Mouse (Mus musculus) subcutaneous adipose tissue, adult 2 months (tissue): ENCODE measurements around the gene Kcnk6. TPM values are rescaled to one million over a fixed set of nuclear protein-coding genes. Genes with fewer than 3 reads are reported as not detected.

Experiments used
- polyA plus RNA-seq: library from polyadenylated mRNA; depleted of rRNA; stranded (reverse); fragments of >200 nt; gene quantifications from 2 replicates; pipeline ENCODE4 v1.2.3, GENCODE M21; 2012; ENCODE audit warnings: low replicate concordance; rRNA removed

Gene Kcnk6
- polyA plus RNA-seq, result 14.0 and 21.7 TPM in 2 replicates

DNA sequence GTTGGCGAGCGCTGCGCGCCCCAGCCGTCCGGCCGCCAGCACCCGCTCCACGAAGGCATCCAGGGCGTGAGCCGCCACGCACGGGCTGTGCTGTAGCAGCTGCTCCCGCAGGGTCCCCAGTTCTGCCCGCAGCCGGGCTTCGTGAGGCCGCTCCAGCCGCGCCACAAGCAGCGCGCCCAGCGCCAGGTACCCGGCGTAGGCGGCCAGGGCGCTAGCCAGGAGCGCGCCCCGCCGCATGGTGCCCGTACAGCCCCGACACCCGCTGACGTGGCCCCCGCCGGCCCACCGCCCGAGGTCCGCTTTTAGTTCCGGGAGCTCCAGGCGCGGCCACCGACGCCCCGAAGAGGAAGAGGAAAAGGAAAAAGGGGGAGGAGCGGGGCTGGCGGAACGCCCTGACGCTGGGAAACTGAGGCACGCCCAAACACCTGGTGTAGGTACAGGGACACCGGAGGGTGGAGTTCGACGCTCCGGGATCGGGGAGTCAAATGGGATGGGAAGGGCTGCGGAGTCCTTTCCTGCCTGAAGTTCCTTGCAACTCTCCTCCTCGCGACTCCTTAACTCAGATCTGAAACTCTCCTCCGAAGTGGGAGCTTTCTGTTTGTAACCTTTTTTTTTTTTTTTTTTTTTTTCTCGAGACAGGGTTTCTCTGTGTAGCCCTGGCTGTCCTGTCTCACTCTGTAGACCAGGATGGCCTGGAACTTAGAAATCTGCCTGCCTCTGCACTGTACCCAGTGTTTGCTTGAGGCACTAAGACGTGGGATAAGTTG lies at the start of gene Kcnk6:
TSS of gene Kcnk6 (minus strand) at position 269 of the 767 bp plus-strand sequence.

DNA sequence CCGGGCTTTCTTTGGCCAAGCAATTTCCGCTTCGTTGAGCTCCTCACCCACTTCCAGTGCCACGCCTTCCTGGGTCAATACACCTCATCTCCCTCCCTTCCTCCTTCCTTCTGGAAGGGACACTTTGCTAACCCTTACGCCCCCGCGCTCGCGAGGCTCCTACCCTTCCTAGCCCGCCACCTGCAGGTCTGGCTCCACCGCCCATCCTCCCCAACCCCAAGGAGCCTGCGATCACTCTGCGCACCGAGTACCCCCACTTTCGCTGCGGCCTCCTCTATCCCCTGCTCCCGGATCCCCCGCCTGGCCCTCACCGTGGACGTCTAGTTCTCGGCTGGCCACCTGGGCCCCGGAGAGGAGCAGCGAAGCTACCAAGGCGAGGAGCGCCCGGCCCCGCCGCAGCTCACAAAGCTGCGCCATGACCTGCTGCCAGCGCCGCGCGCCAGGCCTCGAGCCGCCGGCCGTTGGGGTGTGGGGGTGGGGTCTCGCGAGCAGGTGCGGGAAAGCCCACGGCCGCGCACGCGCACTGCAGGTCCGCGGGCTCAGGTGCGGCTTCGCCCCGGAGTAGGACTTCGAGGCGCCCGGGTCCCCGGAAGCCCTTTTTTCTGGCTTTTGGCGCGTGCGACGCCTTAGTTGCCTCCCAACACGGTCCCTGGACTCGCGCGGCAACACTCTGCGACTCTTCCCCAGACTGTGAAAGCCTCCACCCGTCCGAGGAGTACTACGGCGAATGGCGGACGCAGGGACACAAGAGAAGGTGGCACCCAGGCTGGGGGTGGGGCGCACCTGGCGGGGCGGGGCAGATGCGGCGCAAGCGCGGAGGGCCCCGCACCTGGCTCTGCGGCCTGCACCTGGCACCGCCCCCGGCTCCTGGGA lies 49.1 kb upstream of the Kcnk6 start, which contains the start of gene Spint2:
TSS of gene Spint2 (minus strand) at position 712 of the 873 bp plus-strand sequence.

DNA sequence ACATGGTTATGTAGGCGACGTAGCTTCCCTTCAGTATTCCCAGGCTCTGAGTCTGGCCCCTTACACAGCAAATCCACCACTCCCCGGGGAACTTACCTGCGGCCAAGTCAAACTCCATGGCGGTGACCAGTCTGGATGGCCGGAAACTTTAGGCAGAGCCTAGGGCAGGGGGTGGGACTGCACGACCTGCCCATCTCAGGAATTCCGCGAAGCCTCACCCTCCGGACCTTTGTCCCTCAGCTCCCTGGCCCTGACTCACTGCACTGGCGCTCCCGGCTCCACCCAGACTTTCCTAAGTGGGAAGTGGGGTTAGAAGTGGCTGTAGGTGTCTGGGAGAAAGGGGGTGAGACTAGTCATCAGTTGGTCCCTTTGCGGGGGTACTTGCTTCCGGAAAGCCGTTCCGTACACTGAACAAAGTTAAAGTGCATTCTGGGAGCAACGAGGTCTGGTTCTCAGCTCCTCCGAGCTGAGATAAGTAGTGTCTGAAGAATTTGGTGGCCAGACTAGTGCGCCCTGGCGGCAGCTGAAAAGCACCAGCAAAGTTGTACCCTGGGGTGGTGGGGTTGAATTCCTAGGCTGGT lies 16.0 kb upstream of the Kcnk6 start, which contains the start of gene 2200002D01Rik:
TSS of gene 2200002D01Rik (minus strand) at position 206 of the 581 bp plus-strand sequence.

DNA sequence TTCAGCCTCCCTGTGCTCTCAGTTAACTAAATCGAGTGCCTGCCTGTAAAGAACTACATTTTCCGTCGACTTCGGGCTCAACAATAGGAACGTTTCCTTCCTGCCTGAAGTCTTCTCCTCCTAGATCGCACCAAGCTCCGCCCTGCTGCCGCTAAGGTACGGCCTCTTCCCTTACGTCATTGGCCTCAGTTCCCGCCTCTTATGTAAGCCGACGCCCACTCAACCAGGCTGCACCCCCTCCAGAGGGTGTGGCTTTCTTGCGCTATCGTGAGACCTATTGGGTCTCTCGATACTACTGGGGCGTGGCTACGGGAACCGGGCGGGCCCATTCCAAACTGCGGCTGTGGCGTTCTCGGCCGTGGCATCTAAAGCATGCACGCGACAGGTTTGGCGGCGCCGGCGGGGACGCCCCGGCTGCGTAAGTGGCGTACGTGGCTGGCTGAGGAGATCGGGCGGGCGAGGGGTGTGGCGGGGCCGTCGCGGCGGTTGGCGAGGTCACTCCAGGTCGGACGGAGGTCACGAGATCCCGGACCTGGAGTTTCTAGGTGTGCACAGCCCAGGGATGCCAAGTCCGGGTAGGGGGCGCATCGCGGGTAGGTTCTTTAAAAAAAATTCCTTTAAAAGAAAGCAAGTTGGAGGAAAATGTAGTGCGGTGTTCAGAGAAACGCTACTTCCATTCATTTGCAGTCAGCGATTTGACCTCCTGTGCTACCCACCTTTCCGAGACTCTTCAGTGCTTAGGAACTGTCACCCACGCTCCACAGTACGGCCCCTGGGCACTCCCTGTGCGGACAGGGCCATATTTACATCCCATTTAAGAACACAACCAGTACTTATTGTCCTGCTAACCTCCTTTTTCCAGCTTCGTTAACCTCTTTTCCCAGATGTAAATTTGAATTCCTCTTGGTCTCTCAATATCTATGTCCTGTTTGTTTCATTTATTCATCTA lies 6.0 kb upstream of the Kcnk6 start, which contains the start of gene Yif1b:
TSS of gene Yif1b (plus strand) at position 311 of the 949 bp plus-strand sequence.

DNA sequence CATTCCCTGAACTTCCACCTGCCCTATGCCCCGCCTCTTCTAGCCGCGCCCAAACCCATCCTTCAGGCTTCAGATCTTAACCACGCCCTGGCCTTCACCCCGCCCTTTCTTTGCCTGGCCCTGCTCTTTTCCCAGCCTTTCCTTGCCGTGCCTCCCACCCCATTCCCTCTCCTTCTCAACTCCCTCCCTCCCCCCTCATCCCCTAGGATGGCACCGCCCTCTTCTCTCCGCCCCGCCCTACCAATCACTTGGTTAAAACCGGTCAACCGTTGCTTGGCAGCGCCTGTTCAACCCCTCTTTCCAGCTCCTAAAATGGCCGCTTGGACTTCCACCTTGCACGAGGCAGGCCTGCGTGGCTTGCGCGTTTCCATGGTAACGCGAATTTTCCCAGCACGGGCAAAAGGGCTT lies 18.6 kb downstream of the Kcnk6 start, which contains the start of gene Catsperg1:
TSS of gene Catsperg1 (minus strand) at position 361 of the 408 bp plus-strand sequence.

DNA sequence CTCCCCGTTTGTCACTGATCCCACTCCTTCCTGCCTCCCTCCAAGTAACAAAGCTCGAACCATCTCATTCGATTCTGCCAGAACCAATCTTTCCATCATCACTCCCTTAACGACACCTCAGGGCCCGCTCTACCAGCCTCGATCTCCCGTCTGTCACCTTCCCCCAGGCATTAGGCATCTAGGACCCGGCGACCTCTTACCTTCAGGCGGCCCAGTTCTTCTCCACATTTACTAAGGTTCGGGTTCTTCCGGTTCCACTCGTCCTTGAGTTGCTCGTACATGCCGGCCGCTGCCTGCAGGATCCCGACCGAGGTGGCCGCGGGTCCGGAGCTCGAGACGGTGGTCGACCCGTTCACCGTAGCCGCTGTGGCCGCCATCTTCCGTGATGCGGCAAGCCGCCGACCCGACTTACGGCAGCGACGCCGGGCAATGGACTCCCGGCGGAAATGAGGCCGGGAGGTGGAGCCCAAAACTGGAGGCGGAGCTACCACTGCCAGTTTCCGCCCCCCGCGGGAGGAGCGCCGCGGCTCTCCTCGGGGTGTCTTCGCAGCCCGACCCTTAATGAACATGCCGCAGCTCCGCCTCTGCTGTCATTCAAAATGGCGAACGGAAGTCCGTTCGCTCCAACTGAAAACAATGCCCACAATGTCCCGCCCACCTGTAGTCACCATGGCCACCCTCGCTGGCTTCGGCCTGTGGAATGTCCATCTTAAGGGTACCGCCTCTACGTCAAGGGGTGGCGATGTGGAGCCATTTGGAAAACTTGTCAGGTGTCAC lies 52.0 kb downstream of the Kcnk6 start, which contains the start of gene Psmd8:
TSS of gene Psmd8 (minus strand) at position 625 of the 777 bp plus-strand sequence.

Other genes with a start within 250 kb of the Kcnk6 start
- 0.09 and 0.18 TPM in 2 replicates for gene Ryr1, start 107.3 kb downstream of the Kcnk6 start, polyA plus RNA-seq
- 16.5 and 16.6 TPM in 2 replicates for gene Rasgrp4, start 97.7 kb downstream of the Kcnk6 start, polyA plus RNA-seq
- gene Fam98c, start 76.3 kb downstream of the Kcnk6 start, polyA plus RNA-seq, result 29.2 and 29.6 TPM in 2 replicates
- 1.5 and 1.6 TPM in 2 replicates for gene Ggn, start 62.3 kb downstream of the Kcnk6 start, polyA plus RNA-seq
- 8.0 and 13.0 TPM in 2 replicates for gene Spred3, start 62.1 kb downstream of the Kcnk6 start, polyA plus RNA-seq
- 263 TPM in 2 replicates for gene Psmd8, start 51.8 kb downstream of the Kcnk6 start, polyA plus RNA-seq
- 5.4 and 7.0 TPM in 2 replicates for gene Catsperg1, start 18.5 kb downstream of the Kcnk6 start, polyA plus RNA-seq
- gene Yif1b, start 5.8 kb upstream of the Kcnk6 start, polyA plus RNA-seq, result 136 and 142 TPM in 2 replicates
- 2.1 and 4.1 TPM in 2 replicates for gene 2200002D01Rik, start 16.0 kb upstream of the Kcnk6 start, polyA plus RNA-seq
- gene Spint2, start 49.4 kb upstream of the Kcnk6 start, polyA plus RNA-seq, result 25.7 and 182 TPM in 2 replicates
- 20.1 and 193 TPM in 2 replicates for gene Ppp1r14a, start 56.8 kb upstream of the Kcnk6 start, polyA plus RNA-seq
- gene Dpf1, start 71.4 kb upstream of the Kcnk6 start, polyA plus RNA-seq, result 1.1 and 2.4 TPM in 2 replicates